Mouse (Mus musculus) kidney, adult 8-10 months (tissue): ENCODE measurements around the gene Rnf151.
"Not testable (repeated sequence)": the region's sequence is repeated elsewhere in the genome, so short reads cannot be mapped to it uniquely, and the experiment has no call there.

ENCODE experiments used
- DNase-seq, 2 experiments: peaks; one replicate each; pipeline ENCODE4 v3.0.0; 2022

The Rnf151 gene

DNA sequence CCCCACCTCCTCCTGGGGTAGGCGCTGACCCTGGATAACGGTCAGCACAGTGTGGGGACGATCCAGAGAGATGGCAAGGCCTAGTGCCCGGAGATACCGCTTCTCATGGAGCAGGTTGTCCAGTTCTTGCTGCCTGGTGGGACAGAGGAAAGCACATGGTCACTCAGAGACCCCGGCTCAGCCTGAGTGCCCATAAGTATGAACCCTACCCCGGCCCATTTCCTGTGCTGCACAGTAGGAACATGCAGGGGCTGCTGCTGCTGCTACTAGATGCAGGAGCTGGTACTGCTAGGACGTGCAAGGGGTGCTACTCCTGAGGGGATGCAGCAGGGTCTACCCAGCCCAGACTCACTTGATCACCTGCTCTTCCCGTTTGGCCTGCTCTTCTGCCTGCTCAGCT, 16.6 kb downstream of the Rnf151 start:
- DNase-seq = no peak

DNA sequence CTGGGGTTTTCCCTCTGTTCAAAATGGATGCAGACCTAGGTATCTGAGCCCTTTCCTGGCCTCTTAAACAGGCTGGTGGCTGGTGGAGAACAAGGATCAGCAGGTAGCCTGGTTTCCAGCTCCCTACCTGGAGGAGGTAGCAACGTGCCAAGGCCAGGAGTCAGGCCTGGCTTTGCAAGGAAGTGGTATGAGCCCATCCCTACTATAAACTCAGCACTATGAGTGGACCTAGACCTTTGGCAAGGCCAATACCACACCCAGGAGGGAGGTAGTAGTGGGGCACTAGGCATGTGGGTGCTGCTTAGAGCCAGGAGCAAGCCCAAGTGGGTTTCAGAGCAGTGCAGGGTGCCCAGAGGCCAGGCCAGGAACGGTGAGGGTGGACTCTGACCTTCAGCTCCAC, 18.4 kb downstream of the Rnf151 start:
- no peak for DNase-seq

DNA sequence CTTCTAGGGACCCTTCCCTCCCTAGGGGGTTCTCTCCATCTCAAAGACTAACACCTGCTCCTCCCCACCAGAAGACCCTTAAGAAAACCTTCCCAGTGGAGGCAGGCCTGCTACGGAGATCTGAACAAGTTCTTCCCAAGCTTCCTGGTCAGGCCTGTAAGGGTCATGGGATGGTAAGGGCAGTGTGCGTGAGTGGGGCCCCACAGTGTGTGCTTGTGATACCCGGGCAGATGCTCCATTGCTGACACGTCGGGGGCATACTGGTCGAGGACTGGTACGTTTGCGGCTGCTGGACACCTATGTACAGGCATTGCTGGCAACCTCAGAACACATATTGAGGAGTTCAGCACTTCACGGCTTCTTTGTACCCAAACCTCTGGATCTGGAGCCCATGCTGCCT, 19.1 kb downstream of the Rnf151 start:
- no peak for DNase-seq

DNA sequence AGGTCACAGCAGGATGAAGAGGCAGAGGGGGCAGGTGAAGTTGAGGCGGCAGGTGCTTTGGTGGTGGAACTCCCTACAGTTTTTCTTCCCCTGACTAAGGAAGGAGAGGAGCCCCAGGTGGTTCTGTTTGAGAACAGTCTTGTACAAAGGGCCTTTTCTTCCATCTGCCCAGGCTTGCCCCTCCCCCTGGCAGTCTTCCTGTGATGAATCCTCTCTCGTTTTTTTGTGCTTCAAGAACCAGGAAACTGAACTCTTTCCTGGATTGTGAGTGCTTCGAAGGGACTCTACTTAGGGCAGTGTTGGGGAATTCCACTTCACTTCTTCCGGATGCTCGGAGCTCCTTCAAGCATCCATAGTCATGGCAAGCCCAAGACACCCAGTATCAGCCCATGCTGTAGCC, 19.9 kb downstream of the Rnf151 start:
- DNase-seq = no peak

DNA sequence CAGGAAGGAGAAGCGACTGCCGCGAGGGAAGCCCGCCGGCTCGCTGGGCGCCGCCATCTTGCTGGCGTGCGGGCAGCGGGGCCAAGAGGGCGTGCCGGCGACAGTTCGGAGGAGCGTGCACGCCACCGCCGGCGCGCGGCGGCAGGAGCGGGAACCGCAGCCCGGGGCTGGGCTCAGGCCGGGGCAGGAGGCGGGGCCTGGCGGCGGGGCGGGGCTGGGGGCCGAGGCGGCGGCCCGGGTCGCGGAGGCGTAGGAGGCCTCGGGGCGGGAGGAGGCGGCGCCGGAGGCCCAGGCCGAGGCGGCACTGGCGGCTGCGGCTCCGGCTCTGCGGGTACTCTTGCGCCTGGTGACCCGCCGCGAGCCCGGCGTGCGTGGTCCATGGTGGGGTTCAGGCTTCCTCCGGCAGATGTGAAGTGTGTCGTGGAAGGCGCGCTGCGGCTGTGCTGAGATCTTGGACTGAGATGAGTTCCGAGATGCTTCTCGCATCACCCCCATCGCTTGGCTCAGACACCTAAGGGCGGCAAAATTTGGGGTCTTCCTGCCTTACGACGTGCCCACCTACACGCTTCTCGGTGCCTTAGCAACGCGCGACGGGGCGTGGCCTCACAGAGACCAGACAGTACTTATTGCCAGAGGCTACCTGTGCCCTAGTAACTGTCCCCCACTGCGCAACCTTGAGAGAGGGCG, 21.7 kb downstream of the Rnf151 start, which contains the start of the genes Gfer and Noxo1:
Gfer (minus strand) TSS at position 146 of the 687 bp plus-strand sequence.
Noxo1 (plus strand) TSS at position 224 of the 687 bp plus-strand sequence.
- DNase-seq = peak; percentile 83 to 85

DNA sequence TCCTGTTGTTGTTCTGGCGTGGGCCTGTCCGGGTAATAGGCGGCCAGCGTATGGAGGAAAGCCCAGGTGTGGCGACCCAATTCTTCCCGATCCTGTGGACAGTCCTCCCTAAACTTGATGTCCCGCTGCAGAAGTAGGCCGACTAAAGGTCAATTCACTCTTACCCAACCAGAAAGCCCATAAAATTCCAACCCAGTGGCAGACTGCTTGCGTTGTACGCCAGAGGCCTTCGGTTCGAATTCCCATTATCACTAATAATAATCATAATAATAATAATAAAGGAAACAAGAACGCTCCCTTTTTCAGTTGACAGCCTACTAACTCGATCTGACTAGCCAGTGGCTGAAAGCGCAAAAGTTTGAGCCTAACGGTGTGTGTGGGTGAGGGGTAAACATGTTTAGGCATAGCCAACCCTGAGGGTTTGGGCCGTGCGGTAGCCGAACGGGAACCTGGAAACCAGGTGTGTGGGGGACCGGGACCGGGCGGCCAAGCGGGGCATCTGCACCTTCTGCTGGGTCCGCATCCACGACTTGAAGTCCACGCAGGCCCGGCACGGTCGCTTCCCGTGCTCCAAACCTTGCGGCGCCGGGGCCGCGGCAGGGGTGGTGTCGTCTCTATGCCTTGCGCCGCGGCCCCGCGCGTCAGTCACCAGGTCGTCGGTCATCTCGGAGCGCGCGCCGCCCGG, 22.4 kb downstream of the Rnf151 start:
- peak; percentile 44 to 49 for DNase-seq

DNA sequence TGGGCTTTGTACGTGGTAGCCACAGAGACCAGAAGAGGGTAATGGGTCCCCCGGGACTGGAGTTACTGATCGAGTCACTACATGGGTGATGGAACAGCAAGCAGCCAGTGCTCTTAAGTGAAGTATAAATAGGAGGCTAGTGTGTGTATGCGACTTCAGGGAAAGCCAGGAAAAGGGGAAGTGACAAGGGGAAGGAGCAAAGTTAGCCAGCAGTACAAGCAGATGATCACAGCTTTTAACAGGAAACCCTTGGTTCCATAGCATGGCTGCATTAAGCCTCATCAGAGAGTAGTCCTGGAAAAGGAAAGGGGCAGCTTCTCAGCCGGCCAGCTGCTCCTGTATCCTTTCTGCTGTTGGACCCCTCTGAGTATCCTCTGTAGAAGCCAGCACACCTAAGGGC, 25.5 kb downstream of the Rnf151 start:
- DNase-seq = no peak

DNA sequence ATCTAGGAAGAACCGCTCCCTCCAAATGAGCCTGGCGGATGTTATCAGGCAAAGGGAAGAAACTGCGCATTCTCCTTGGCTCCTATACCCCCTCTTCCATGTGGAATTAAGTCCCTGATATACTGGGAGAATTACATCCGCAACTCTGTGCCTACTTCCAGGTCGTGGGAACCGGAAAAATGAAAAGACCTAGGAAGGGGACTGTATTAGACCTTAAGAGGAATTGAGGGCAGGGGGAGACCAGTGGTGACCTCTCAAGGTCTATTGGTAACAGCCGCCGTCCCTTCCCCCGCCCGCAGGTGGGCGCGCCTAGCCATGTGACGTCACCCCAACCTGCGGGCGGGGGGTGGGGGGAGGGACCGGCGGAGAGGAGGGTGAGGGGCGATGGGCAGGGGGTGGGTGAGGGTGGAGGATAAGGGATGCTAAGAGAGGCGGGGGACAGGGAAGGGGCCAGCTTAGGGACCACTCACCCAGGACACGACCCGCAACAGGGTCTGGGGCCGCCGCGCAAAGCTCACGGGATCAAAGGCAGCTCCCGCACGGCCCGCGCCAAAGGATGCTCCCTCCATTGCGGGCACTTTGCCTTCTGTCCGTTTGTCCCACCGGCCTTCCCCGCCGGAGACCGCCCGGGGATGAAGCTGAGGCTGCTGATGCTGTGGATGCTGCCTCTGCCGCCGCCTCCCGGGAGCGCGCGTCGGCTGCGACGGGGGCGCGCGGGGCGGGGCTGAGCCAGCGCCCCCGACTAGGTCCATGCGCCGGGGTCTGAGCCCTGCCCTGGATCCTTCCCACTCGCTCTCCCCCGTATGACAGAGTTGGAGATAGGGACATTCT, 28.4 kb downstream of the Rnf151 start, which contains the start of gene Syngr3:
Syngr3 (minus strand) TSS at position 705 of the 831 bp plus-strand sequence.
- no peak for DNase-seq

DNA sequence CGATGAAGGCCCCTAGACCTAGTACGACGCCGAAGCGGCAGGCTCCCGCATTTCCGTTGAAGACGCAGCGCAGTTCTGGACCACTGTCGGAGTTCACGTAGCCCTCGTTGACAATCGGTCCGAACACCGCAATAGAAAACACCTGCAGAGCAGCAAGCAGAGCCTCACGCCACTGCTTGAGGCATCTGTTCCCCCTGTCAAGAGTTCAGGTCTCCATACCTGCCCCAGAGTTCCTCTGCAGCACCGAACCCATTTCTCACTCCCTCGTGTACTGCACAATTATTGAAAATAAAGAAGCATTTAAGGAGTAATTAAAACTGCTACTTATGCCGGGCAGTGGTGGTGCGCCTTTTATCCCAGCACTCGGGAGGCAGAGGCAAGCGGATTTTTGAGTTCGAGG, 30.3 kb downstream of the Rnf151 start:
- DNase-seq = no peak

DNA sequence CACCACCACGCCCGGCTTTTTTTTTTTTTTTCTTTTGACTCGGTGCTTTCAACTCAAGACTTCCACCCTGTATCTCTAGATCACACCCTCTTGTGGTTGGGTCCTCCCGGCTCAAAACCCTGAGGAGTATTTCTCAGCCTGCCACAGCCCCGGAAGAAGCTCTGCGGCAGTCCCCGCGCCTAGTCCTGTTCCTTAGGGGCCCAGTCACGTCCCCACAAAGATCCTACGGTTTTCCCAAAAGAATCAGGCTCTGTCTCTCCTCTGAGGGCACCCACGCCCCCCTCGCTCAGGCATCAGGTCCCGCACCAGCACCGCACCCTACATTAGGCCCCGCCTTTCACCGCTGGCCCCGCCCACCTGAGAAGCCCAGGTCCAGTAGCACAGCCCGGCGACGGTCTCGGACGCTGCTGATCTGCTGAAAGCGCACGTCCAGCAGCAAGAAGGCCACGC, 30.7 kb downstream of the Rnf151 start:
- DNase-seq = peak; percentile 46 to 64

DNA sequence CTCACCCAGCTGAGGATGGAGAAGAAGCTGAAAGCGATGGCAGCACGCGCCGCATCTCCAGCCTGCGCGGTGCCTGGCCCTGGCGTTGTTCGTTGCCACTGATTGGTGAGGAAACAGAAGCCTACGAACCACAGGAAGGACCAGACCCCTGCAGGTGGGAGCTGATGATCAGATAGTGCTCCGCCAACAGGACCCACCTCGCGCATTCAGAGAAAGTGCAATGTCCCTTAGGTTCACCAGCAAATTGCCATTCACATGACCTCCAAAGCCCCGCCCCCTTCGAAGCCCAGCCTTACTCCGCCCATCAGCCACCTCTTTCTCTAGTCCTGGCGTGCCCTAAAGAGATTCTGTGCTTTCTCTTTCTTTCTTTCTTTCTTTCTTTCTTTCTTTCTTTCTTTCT, 31.3 kb downstream of the Rnf151 start:
- peak; percentile 50 to 64 for DNase-seq

DNA sequence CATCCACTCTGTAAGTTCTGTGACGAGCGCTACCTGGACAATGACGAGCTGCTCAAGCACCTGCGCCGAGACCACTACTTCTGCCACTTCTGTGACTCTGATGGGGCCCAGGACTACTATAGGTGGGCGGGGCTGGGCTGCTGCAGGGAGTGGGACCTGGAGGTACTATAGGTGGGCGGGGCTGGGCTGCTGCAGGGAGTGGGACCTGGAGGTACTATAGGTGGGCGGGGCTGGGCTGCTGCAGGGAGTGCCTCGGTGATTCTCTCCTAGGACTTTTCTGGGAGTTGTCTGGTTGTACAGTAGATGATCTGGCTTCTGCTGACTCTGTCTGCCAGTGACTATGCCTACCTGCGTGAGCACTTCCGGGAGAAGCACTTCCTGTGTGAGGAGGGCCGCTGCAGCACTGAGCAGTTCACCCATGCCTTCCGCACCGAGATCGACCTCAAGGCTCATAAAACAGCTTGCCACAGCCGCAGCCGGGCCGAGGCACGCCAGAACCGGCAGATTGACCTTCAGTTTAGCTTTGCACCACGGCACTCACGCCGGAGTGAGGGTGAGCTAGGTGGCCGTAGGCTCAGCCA, 40.3 kb downstream of the Rnf151 start:
- DNase-seq = no peak

DNA sequence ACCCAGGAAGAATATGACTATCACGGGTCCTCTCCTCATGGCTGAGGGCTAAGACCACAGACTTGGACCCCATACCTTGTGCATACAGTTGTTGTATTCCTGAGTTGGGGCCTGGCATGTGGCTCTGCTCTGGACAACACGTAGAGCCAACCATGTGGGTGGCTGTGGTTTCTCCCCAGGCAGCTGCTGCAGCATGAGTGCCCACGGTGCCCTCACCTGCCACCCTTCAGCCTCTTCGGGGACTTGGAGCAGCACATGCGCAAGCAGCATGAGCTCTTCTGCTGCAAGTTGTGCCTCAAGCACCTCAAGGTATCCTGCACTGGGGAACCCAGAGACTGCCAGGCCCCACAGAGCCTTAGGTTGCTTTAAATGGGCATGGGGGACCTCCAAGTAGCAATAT, 41.0 kb downstream of the Rnf151 start:
- no peak for DNase-seq

DNA sequence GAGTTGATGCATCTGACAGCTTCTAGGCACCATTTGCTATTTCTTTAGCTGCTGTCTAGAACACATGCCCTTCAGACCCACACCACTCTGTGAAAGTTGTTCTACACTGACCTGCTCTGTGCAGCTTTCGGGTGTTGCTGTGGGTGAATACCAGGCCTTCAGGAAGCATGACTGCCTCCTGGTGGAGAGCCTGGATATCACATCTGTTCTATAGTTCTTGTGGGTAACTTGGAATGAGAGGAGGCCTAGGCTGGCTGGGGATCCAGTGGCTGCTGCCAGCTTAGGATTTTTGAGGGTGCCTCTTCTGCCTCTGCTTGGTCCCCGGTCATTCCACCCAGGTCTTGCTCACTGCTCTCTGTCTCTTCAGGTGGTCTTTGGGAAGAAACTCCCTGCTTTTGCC, 41.7 kb downstream of the Rnf151 start:
- DNase-seq = peak; percentile 45 to 71

DNA sequence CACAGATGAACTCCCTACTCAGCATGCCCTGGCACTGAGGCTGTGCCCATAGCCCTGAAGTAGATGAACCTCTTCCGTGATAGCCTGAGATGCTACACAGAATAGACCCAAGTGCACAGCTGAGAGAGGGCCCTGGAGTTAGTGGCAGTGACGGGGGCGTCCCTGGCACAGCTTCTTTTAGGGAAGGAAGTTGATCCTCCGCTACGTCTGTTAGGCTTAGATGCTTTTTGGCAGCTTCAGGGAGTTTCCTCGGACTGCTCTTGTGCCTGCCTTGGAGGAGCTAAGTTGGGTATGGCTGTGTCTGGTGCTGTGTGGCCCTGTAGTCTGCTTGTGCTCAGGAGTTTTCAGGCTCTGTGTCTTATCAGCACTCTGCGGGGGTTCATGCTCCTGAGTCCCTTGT, 43.6 kb downstream of the Rnf151 start:
- no peak for DNase-seq

DNA sequence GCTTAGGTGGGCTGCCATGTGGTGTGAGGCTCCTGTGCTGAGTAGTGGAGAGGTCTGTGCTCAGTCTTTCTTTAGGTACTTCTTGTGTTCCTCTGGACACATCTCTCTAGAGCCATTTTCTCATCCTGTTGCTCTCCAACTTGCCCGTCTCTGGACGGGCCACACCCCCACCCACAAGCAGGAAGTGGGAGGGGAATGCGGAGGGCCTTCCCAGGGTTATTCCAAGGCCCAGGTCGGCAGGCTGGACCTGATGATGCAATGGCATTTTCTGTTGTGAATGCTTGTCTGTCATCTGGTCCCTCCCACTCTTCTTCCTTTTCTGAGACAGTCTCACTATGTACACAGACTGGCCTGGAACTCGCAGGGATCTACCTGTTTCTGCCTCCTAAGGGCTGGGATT, 45.7 kb downstream of the Rnf151 start:
- DNase-seq = peak; percentile 66 to 67

DNA sequence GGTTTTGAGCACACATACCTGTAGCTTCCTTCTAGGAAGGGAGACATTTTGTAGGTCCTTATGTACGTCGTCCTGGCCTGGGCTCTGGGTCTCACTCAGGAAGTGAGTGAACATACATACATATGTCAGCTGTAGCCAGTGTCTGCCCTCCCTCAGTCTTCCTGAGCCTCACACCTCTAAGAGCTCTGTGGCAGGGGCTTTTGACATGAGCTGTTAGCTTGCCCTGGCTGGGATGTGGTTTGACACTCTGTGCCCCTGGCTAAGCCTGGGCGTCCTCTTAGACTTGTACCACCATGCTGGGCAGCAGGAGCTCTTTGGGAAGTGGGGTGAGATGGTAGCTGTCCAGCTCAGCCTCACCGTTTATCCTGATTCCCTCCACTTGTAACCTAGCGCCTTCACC, 46.5 kb downstream of the Rnf151 start:
- no peak for DNase-seq

DNA sequence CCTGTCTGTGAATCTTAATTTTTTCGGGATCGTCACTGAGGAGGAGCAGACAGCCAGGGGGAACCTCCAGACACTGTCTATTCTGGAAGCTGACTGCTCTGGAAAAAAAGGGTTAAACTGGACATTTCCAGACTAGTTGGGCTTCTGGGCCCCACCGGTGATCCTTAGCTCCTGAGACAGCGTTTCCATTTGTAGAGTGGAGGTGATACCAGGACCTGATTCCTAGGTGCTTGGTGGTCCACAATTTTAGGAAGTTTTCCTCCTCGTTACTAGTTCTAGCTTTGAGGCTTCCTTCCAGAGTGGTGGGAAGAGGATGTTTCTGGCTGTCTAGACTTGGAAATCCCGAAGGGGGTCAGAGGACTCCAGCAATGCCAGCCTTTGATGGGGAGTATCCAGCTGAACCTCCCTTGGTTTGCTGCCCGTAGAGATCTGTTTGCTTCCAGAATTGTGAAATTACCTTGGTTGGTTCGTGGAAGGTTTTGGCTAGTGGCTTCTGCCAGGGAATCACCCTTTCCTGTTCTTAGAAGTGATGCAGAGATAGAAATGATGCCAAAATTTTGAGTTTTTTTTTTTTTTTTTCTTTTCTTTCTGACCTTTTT, 47.5 kb downstream of the Rnf151 start:
- DNase-seq = no peak

DNA sequence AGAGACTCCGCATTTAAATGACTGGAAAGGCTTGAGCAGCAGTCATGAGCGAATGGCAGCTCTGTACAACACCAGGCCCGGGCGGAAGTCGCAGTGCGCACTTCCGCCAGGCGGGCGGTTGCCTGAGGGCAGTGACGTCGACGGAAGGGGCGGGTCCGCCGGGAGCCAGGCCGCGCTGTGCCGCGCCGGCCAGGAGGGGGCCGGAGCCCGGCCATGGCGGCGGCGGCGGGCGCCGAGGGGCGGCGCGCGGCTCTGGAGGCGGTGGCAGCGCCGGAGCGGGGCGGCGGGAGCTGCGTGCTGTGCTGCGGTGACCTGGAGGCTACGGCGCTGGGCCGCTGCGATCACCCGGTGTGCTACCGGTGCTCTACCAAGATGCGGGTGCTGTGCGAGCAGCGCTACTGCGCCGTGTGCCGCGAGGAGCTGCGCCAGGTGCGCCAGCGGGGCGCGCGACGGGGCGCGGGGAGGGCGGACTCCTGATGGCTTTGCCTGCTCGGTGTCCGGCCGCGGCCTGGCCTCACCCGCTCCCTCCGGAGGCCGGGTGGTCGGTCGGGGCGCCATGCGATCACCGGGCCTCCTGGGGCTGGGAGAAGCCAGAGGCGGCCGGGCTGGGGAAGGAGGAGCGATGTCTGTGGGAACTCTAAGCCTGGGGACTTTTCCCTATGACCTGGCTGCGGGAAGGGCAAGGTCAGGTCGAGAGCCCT, 48.2 kb downstream of the Rnf151 start, which contains the start of gene Zfp598:
Zfp598 (plus strand) TSS at position 143 of the 701 bp plus-strand sequence.
- peak; percentile 92 to 94 for DNase-seq

DNA sequence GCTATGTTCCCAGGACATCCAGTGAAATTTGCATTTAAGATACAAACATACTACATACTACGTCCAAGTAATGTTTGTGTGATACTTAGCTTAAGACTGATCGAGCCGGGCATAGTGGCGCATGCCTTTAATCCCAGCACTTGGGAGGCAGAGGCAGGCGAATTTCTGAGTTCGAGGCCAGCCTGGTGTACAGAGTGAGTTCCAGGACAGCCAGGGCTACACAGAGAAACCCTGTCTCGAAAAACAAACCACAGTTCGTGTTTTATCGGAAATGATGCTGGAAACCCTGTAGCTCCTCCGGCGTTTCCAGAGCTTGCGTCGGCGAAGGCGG, 48.7 kb downstream of the Rnf151 start:
- not testable (repeated sequence) for DNase-seq

DNA sequence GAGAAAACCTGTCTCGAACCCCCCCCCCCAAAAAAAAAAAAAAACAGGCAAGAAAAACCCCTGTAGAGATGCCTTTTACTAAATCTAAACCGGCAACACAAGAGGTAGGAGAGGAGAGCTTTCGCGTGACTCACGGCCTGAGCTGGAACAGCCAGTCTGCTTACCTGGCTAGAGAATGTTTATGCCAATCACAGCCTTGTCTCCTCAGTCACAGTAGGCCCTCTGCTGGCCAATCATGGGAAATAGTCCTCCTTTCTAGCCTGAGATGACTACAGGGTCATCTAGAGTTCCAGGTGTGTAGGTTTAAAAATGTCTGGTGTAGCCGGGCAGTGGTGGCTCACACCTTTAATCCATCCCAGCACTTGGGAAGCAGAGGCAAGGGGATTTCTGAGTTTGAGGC, 50.4 kb downstream of the Rnf151 start:
- peak; percentile 75 to 80 for DNase-seq

DNA sequence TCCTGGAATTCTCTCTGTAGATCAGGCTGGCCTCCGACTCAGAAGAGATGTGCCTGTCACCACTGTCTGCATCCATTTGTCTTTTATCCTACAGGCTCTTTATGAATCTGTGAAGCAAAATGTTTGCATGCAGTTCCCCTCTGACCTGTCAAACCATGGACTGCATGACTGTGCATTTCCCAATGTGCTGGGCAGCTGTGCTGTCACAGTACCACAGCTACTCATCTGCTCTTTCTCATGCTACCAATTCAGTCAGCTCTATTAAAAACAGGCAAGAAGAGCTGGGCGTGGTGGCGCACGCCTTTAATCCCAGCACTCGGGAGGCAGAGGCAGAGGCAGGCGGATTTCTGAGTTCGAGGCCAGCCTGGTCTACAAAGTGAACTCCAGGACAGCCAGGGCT, 50.9 kb downstream of the Rnf151 start:
- not testable (repeated sequence) for DNase-seq
